In the genomic region with DNA sequence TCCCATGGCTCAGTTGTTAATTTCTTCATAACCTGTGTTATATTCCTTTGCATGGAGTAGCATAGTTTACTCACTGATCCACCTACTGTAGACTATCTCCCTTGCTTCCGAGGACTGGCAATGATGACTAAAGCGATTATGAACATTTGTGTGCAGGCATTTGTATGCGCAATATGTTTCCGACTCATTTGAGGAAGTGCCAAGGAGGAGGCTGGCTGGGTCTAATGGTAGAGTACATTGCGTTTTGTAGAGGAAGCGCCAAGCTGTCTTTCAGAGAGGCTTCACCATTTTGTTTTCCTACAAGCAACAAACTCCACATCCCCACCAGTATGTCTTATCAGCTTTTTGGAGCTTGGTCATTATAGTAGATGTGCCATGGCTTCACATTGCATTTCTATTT, we compare ENCODE assay signal across 20 mouse cellular contexts.
DNase-seq lines count a peak whose midpoint lies in the region; ATAC-seq and TF ChIP-seq lines count a peak whose summit lies in the region.
"Had no signal": no experiment of that assay in that cellular context is flagged by ENCODE, and none has a peak within 500 bp of the region (broad histone marks: within the 10 kb centered on the region; RNA-seq: fewer than 3 reads in every experiment).

No protein-coding gene starts in this region.

- no peak overlapping the region for H3K27ac ChIP-seq in heart, embryonic 11.5 days (ENCODE audit: low read depth, low read length)
- H3K27ac ChIP-seq in layer of hippocampus, adult 2 months: peak overlapping the region; percentile 53; the same call in 1 of the 2 replicates
- H3K27ac ChIP-seq: embryonic facial prominence, embryonic 13.5 days; kidney, postnatal 0 days had no signal

- H3K4me1 ChIP-seq in heart, embryonic 11.5 days (ENCODE audit: control insufficient read depth, insufficient read depth, low read length): no peaks in the 10 kb centered on the region
- H3K4me1 ChIP-seq: embryonic facial prominence, embryonic 13.5 days had no signal

- intact Hi-C loops in gastrocnemius, postnatal 14 days (cut with DNase I; ENCODE audit: low total_unique reads): no loop called here

- ATAC-seq in heart, embryonic 11.5 days (replicated peaks; ENCODE audit: insufficient number of reproducible peaks, low FRiP score, low TSS enrichment): no peak
- ATAC-seq: hindbrain, embryonic 16.5 days; intestine, embryonic 16.5 days had no signal

- no peak overlapping the region for H3K4me3 ChIP-seq in heart, embryonic 11.5 days (ENCODE audit: low read depth, low read length)
- no peak overlapping the region for H3K4me3 ChIP-seq in layer of hippocampus, adult 2 months
- H3K4me3 ChIP-seq: embryonic facial prominence, embryonic 13.5 days had no signal

- H3K4me2 ChIP-seq in heart, embryonic 11.5 days: no peak overlapping the region
- H3K4me2 ChIP-seq: embryonic facial prominence, embryonic 13.5 days had no signal

- H3K27me3 ChIP-seq in heart, embryonic 11.5 days (ENCODE audit: control insufficient read depth, insufficient read depth, low read length): no peaks in the 10 kb centered on the region
- H3K27me3 ChIP-seq: embryonic facial prominence, embryonic 13.5 days had no signal

- WGBS in heart, embryonic 11.5 days (ENCODE audit: insufficient replicate concordance): 89% methylated on average over 6 of the region's 6 CpGs

- no peaks in the 10 kb centered on the region for H3K36me3 ChIP-seq in heart, embryonic 11.5 days (ENCODE audit: control insufficient read depth, insufficient read depth, low read length)
- H3K36me3 ChIP-seq: embryonic facial prominence, embryonic 13.5 days had no signal

- peak; percentile 61 for DNase-seq in heart, adult 11 months
- peak; percentile 56 for DNase-seq in brain, adult 2 months (ENCODE audit: low read depth, low spot score)
- DNase-seq in layer of hippocampus, adult 2 months (ENCODE audit: low spot score in 2 of 2): peak; percentile 53 to 74
- peak; percentile 50 to 66 for DNase-seq in layer of hippocampus, postnatal 36 days
- DNase-seq in gastrocnemius, postnatal 14 days: no peak
- no peak for DNase-seq in cerebellum, postnatal 10 days
- no peak for DNase-seq in ovary, postnatal 10 days (ENCODE audit: low spot score)
- DNase-seq: adrenal gland, adult 8-10 months; B cell, adult 2 months; cerebellum, adult 18-20 months; gastrocnemius, postnatal 10 days; left cerebral cortex, postnatal 4 days; liver; lung, postnatal 10 days; thymus, postnatal 25 days had no signal

- H3K9me3 ChIP-seq in heart, embryonic 11.5 days (replicated peaks; ENCODE audit: control insufficient read depth, low read length): no peaks in the 10 kb centered on the region
- H3K9me3 ChIP-seq: embryonic facial prominence, embryonic 13.5 days had no signal

- H3K9ac ChIP-seq in heart, embryonic 11.5 days (ENCODE audit: low read depth, low read length): no peak overlapping the region
- H3K9ac ChIP-seq: embryonic facial prominence, embryonic 13.5 days had no signal

- peak; percentile 31; the same call in 1 of the 2 replicates for TF ChIP-seq CTCF in layer of hippocampus, adult 2 months (conservative IDR thresholded peaks at IDR 0.05)

Comparison
In these comparisons a context has a peak if more than half of its experiments do, and no peak if none do; other contexts are left out.
1. DNase-seq: peak in heart, adult 11 months (single experiment), brain, adult 2 months (single experiment), layer of hippocampus, adult 2 months (2 of 2) and layer of hippocampus, postnatal 36 days (2 of 2); none in gastrocnemius, postnatal 14 days (single experiment), cerebellum, postnatal 10 days (0 of 2) and ovary, postnatal 10 days (single experiment).